21 mouse cellular contexts compared by ENCODE assay signal in genomic region chr9:50711337-50711736, GRCm38 (mm10). TPM values are rescaled to one million over a fixed set of nuclear protein-coding genes. Genes with fewer than 3 reads are reported as not detected.
"Had no signal": no experiment of that assay in that cellular context is flagged by ENCODE, and none has a peak within 500 bp of the region (broad histone marks: within the 10 kb centered on the region; RNA-seq: fewer than 3 reads in every experiment).

No protein-coding gene starts in this region.

- H3K9ac ChIP-seq: limb, embryonic 13.5 days; liver, embryonic 12.5 days; liver, embryonic 15.5 days; lung, embryonic 15.5 days; midbrain, embryonic 13.5 days; stomach, embryonic 15.5 days had no signal

- H3K4me2 ChIP-seq: limb, embryonic 13.5 days; liver, embryonic 12.5 days; liver, embryonic 15.5 days; lung, embryonic 15.5 days; midbrain, embryonic 13.5 days; stomach, embryonic 15.5 days had no signal

- H3K36me3 ChIP-seq: liver, embryonic 12.5 days; liver, embryonic 15.5 days; lung, embryonic 15.5 days; stomach, embryonic 15.5 days had no signal

- H3K27me3 ChIP-seq: limb, embryonic 13.5 days; liver, embryonic 15.5 days; lung, embryonic 15.5 days; midbrain, embryonic 13.5 days; stomach, embryonic 15.5 days had no signal

- ATAC-seq: liver, embryonic 12.5 days; midbrain, embryonic 13.5 days; midbrain, embryonic 16.5 days had no signal

- H3K27ac ChIP-seq: layer of hippocampus, adult 2 months; limb, embryonic 10.5 days; limb, embryonic 13.5 days; liver, embryonic 12.5 days; liver, embryonic 15.5 days; lung, embryonic 15.5 days; midbrain, embryonic 13.5 days; stomach, embryonic 15.5 days had no signal

- H3K4me1 ChIP-seq: liver, embryonic 12.5 days; liver, embryonic 15.5 days; lung, embryonic 15.5 days; stomach, embryonic 15.5 days had no signal

- H3K9me3 ChIP-seq: limb, embryonic 10.5 days; limb, embryonic 13.5 days; liver, embryonic 12.5 days; liver, embryonic 15.5 days; lung, embryonic 15.5 days; midbrain, embryonic 13.5 days; stomach, embryonic 15.5 days had no signal

- DNase-seq: kidney, adult 11 months; kidney, adult 9 months; layer of hippocampus, adult 9-11 months; liver; lung, adult 18-20 months; lung, postnatal 10 days; lung, postnatal 36 days; right cerebral cortex, adult 18-20 months; right cerebral cortex, postnatal 14 days; spleen, adult 18-20 months; thymus, postnatal 25 days had no signal

- H3K4me3 ChIP-seq: layer of hippocampus, adult 2 months; limb, embryonic 10.5 days; limb, embryonic 13.5 days; liver, embryonic 12.5 days; liver, embryonic 15.5 days; lung, embryonic 15.5 days; midbrain, embryonic 13.5 days; stomach, embryonic 15.5 days had no signal

RNA-seq across cellular contexts. Expression of gene Hspb2, which starts 40.8 kb away (rescaled TPM):
- polyA plus RNA-seq: limb, embryonic 10.5 days; neural tube, embryonic 14.5 days had no signal
